Mouse (Mus musculus): ENCODE measurements at regions not wholly inside any gene's neighbourhood (a gene's known extent, or its start where the extent isn't known, plus 50 kb on each side); places are given as distances from the start of the nearest gene placed in this dataset.

- DNase-seq (ENCODE audit: low read depth): no peak
Measured at GRCm38 (mm10) chr1:61318042-61318441, 320.6 kb upstream of the Pard3b start.

GRCm38 (mm10) chr1:61321513-61322145, 317.0 kb upstream of the Pard3b start:
- no peak for DNase-seq (ENCODE audit: low read depth)

- no peak for DNase-seq (ENCODE audit: low read depth)
Measured at GRCm38 (mm10) chr1:61331456-61331855, 307.2 kb upstream of the Pard3b start.

GRCm38 (mm10) chr1:61331906-61332305, 306.7 kb upstream of the Pard3b start:
- no peak for DNase-seq (ENCODE audit: low read depth)

GRCm38 (mm10) chr1:61336367-61336766, 302.3 kb upstream of the Pard3b start:
- no peak for DNase-seq (ENCODE audit: low read depth)

- no peak for DNase-seq (ENCODE audit: low read depth)
Measured at GRCm38 (mm10) chr1:61352921-61353320, 285.7 kb upstream of the Pard3b start.

GRCm38 (mm10) chr1:61353481-61353880, 285.1 kb upstream of the Pard3b start:
- no peak for DNase-seq (ENCODE audit: low read depth)

- no peak for DNase-seq (ENCODE audit: low read depth)
Measured at GRCm38 (mm10) chr1:61355241-61355640, 283.4 kb upstream of the Pard3b start.

GRCm38 (mm10) chr1:61359011-61359930, 279.4 kb upstream of the Pard3b start:
- no peak for DNase-seq (ENCODE audit: low read depth)

- no peak for DNase-seq (ENCODE audit: low read depth)
Measured at GRCm38 (mm10) chr1:61372581-61372980, 266.0 kb upstream of the Pard3b start.

- DNase-seq (ENCODE audit: low read depth): no peak
Measured at GRCm38 (mm10) chr1:61373661-61374491, 264.7 kb upstream of the Pard3b start.

- DNase-seq (ENCODE audit: low read depth): no peak
Measured at GRCm38 (mm10) chr1:61376417-61376816, 262.2 kb upstream of the Pard3b start.

- peak; percentile 55 for DNase-seq (ENCODE audit: low read depth)
Measured at GRCm38 (mm10) chr1:61377070-61377469, 261.6 kb upstream of the Pard3b start.

GRCm38 (mm10) chr1:61378240-61378639, 260.4 kb upstream of the Pard3b start:
- DNase-seq (ENCODE audit: low read depth): no peak

- no peak for DNase-seq (ENCODE audit: low read depth)
Measured at GRCm38 (mm10) chr1:61379771-61380517, 258.7 kb upstream of the Pard3b start.

GRCm38 (mm10) chr1:61387587-61387986, 251.0 kb upstream of the Pard3b start:
- no peak for DNase-seq (ENCODE audit: low read depth)

- DNase-seq (ENCODE audit: low read depth): no peak
Measured at GRCm38 (mm10) chr1:61397796-61398195, 240.8 kb upstream of the Pard3b start.

- no peak for DNase-seq (ENCODE audit: low read depth)
Measured at GRCm38 (mm10) chr1:61402339-61402738, 236.3 kb upstream of the Pard3b start.

GRCm38 (mm10) chr1:61407201-61407600, 231.4 kb upstream of the Pard3b start:
- DNase-seq (ENCODE audit: low read depth): no peak

- DNase-seq (ENCODE audit: low read depth): no peak
Measured at GRCm38 (mm10) chr1:61414772-61415171, 223.9 kb upstream of the Pard3b start.

- no peak for DNase-seq (ENCODE audit: low read depth)
Measured at GRCm38 (mm10) chr1:61415426-61416195, 223.0 kb upstream of the Pard3b start.

Measured in c-Kit-positive CD71-negative TER-119-negative erythroid progenitor cells, embryonic 14.5 days (primary cell).